Mouse (Mus musculus) ovary, postnatal 10 days (tissue): ENCODE results near the gene Krtap1-4.
A peak's percentile ranks its signal among the peaks of the same experiment; 100 is the strongest.
"Not testable (repeated sequence)": the region's sequence is repeated elsewhere in the genome, so short reads cannot be mapped to it uniquely, and the experiment has no call there.

Source experiments
- DNase-seq: peaks from one replicate; pipeline ENCODE4 v3.0.0; 2022; ENCODE audit warnings: low spot score

Krtap1-4 gene

GRCm38 (mm10) chr11:99583245-99583704 is at the start of gene Krtap1-4:
TSS of gene Krtap1-4 (minus strand) at chr11:99583654.
- no peak for DNase-seq

GRCm38 (mm10) chr11:99630890-99631289 is 47.4 kb upstream of the Krtap1-4 start:
- no peak for DNase-seq

GRCm38 (mm10) chr11:99628138-99628537 is 44.7 kb upstream of the Krtap1-4 start, which contains the start of gene Krtap4-1:
TSS of gene Krtap4-1 (minus strand) at chr11:99628238.
- no peak for DNase-seq

GRCm38 (mm10) chr11:99620335-99620734 is 36.9 kb upstream of the Krtap1-4 start, which contains the start of gene Gm11562:
TSS of gene Gm11562 (minus strand) at chr11:99620435.
- DNase-seq: no peak

GRCm38 (mm10) chr11:99614796-99615363 is 31.4 kb upstream of the Krtap1-4 start, which contains the start of gene Krtap2-4:
TSS of gene Krtap2-4 (minus strand) at chr11:99614846.
- no peak for DNase-seq

GRCm38 (mm10) chr11:99610089-99610488 is 26.6 kb upstream of the Krtap1-4 start, which contains the start of gene Gm11937:
TSS of gene Gm11937 (minus strand) at chr11:99610189.
- not testable (repeated sequence) for DNase-seq

- no peak for DNase-seq
These were observed 25.7 kb upstream of the Krtap1-4 start for GRCm38 (mm10) chr11:99609126-99609525.

- DNase-seq: not testable (repeated sequence)
These were observed 19.8 kb upstream of the Krtap1-4 start, which contains the start of gene Gm11938 for GRCm38 (mm10) chr11:99603208-99603607. TSS of gene Gm11938 (minus strand) at chr11:99603308.

GRCm38 (mm10) chr11:99597742-99598141 is 14.3 kb upstream of the Krtap1-4 start, which contains the start of gene Krtap9-3:
TSS of gene Krtap9-3 (minus strand) at chr11:99598105.
- DNase-seq: not testable (repeated sequence)

GRCm38 (mm10) chr11:99590981-99591380 is 7.5 kb upstream of the Krtap1-4 start, which contains the start of gene Krtap1-3:
TSS of gene Krtap1-3 (minus strand) at chr11:99591339.
- DNase-seq: no peak

GRCm38 (mm10) chr11:99585096-99585495 is 1.6 kb upstream of the Krtap1-4 start:
- no peak for DNase-seq

GRCm38 (mm10) chr11:99581564-99581963 is 1.9 kb downstream of the Krtap1-4 start:
- DNase-seq: no peak

- no peak for DNase-seq
These were observed 2.4 kb downstream of the Krtap1-4 start for GRCm38 (mm10) chr11:99581051-99581450.

GRCm38 (mm10) chr11:99580636-99581035 is 2.8 kb downstream of the Krtap1-4 start, which contains the start of gene Krtap1-5:
TSS of gene Krtap1-5 (minus strand) at chr11:99581016.
- no peak for DNase-seq

GRCm38 (mm10) chr11:99574106-99574505 is 9.3 kb downstream of the Krtap1-4 start:
- peak; percentile 44 for DNase-seq

GRCm38 (mm10) chr11:99573164-99573563 is 10.3 kb downstream of the Krtap1-4 start:
- DNase-seq: no peak

- no peak for DNase-seq
These were observed 16.9 kb downstream of the Krtap1-4 start, which contains the start of gene Krtap3-1 for GRCm38 (mm10) chr11:99566530-99566929. TSS of gene Krtap3-1 (minus strand) at chr11:99566630.

GRCm38 (mm10) chr11:99562580-99562979 is 20.9 kb downstream of the Krtap1-4 start:
- DNase-seq: no peak

- DNase-seq: no peak
These were observed 24.1 kb downstream of the Krtap1-4 start, which contains the start of gene Gm11939 for GRCm38 (mm10) chr11:99559366-99559765. TSS of gene Gm11939 (minus strand) at chr11:99559466.

GRCm38 (mm10) chr11:99557976-99558745 is 25.3 kb downstream of the Krtap1-4 start:
- DNase-seq: no peak

- no peak for DNase-seq
These were observed 26.7 kb downstream of the Krtap1-4 start, which contains the start of gene Krtap3-2 for GRCm38 (mm10) chr11:99556753-99557152. TSS of gene Krtap3-2 (minus strand) at chr11:99556853.

GRCm38 (mm10) chr11:99556195-99556594 is 27.3 kb downstream of the Krtap1-4 start:
- no peak for DNase-seq
